Mouse (Mus musculus) heart, postnatal 25 days (tissue): ENCODE data around the gene Cyfip2. TPM values are rescaled to one million over a fixed set of nuclear protein-coding genes. Genes with fewer than 3 reads are reported as not detected.

Experiments used
- DNase-seq: peaks from one replicate; pipeline ENCODE4 v3.0.0; 2022; ENCODE audit warnings: low spot score
- intact Hi-C: fragments of 180-260 bp; cut with DNase I; formaldehyde crosslinking; loops from one replicate; pipeline ENCODE4 v1.15.1; 2025
- total RNA-seq, 2 experiments: library from RNA; stranded (reverse); gene quantifications; 2 replicates each; pipeline ENCODE4 v1.2.3; 2021

The Cyfip2 gene
- total RNA-seq, 2 experiments from 2014 or later: 54.1 to 55.3 TPM

DNA sequence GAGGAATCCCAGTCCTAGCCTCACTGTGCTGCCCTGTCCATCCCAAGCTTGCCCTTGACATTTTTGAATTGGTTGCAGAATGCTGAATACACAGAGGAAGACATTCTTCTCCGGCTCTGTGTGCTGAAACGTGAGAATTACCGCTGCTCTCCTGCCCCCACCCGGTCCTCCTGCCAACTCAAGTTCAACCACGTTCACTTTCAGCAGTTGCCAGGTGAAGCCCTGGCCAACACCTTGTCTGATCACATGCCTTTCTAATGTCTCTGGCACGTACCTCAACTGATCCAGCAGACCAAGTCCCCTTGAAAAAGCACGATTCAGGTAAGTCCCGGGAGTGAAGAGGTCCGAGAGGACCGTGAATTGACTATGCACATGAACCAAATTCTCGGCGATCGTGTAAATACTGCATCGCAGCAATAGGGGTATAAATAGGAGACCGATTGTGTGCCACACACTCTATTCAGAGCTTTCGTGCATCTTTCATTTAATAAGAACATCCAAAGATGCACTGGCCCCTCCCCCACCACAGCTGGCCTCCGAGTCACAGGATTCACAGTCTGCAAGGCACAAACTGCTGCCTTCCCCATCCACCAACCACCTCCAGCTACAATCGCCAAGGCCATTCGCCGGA, 3.4 kb downstream of the Cyfip2 start:
- DNase-seq: no peak
- intact Hi-C loops: no loop called here

DNA sequence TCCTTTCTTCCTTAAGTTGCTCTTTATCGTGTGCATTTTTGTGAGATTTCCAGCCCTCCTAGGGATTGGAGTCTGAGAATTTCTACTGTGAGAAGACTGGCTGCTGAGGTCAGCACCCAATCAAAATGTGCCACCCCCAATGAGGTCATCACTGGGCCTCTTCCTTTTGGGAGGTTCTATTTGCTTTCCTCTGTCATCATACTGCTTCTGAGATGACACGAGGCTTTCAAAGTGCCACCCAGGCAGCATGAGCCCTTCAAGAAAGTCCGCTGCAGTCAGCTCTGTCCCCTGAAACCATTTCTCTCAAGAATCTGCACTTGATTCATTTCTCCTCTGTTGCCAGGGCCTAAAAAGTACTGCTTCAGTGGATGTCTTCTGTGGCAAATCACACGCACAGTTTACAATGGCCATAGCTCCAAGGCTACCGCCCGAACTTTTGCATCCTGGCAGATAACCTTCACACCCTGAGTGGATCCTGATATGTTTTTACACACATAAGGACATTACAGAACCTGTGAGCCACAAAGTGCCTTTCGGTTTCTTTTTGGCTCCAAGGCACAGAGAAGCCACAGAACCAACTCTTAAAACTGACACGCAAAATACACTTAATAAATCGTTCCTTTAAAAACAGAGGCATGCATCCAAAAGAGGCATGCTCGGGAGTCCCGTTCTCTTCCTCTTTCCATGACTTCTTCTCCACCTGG, 4.2 kb downstream of the Cyfip2 start:
- intact Hi-C loops: no loop called here
- DNase-seq: no peak

DNA sequence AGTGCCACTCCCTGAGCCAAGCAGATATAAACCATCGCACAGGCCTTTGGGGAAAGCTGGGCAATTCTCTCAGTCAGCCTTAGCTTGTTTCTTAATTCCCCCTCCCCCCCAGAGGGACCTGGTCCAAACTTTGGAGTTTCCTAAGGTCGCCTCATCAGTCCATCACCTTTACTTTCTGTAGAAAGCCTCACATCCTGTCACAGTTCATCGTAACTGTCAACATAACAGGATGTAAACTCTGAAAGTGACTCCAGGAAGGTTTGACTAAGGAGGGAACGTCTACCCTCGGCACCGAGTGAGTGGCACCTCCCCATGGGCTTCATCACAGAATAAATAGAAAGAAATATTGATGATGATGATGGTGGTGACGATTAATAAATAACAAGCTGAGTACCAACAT, 4.9 kb downstream of the Cyfip2 start:
- intact Hi-C loops: no loop called here
- no peak for DNase-seq

DNA sequence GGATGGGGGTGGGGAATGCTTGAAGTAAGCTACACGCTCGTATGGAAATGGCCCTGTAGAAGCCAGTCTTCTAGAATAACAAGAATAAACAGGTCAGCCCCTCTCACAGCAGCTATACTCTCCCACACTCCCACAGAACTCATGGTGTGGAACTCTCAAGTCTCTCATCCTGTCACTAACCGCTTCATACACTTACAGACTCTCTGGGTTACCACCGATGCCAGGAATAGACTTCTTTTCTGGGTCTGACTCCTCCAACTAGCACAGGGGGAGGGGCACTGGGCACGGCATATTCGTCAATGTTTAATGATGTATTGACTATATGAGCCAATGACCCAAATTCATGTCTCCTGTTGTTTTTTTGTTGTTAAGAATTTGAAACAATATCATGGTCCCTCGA, 5.9 kb downstream of the Cyfip2 start:
- DNase-seq: no peak
- intact Hi-C loops: no loop called here

DNA sequence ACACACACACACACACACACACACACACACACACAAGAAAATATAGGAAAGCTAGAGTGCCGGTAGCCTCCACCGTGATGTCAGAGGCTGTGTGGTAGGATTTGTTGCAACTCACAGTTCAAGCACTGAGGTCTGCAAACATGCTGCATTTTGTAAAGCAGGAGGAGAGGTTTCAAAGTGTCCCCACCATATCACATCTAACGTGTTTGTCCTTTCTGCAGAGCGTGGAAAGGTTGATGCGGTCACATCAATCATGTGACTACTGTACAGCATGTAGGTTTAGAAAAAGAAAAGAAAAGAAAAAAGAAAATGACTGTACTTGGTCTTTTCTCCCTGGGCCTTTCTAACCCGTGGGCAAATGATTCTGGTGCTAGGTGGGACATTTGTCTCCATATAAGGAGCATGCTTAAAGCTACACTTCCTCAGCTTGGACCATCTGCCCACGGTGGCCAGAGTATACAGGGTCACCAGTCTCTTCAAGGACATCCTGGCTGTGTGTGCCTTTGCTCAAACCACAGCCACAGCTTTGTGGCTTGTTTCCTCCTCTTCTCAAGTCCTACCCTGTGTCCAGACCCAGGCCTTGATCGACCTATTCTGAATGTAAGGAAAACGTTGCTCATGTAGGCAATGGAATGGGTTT, 6.7 kb downstream of the Cyfip2 start:
- intact Hi-C loops: no loop called here
- DNase-seq: no peak

DNA sequence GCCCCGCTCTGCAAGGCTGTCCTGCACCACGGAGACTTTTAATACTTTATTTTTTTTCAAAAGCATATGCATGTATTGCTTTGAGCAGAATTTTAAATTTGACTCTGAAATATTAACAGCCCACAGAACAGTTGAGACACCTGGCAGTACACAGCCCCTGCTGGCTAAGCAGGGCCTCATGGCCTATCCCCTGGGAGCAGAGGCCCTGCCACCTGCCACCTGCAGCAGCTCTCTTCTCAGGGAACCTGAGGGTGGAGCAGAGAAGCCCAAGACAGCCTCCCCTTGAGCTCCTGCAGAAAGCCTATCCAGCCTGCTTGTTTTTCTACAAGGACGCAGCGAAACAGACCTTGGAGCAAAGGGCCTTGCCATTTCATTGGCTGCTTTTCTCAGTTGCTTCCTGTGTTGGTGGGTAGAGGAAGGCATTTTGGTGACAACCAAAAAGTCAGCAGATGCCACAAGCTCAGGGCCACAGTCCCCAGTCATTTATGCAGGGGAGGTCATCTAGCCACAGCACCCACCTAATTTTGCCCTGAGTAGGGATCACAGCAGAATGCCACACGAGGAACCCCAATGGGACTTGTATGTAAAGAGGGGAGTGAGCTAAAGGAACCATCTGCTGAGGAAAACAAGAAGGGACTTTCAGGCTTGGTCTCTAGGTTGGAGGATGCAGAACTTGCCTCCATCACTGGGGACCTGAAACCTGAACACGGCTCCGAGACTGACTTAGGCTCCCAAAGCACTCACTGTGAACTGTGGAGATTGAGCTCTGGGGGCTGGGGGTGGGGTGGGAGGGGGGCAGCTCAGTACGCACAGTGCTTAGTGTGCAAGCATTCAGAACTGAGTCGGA, 7.6 kb downstream of the Cyfip2 start:
- no peak for DNase-seq
- intact Hi-C loops: no loop called here

DNA sequence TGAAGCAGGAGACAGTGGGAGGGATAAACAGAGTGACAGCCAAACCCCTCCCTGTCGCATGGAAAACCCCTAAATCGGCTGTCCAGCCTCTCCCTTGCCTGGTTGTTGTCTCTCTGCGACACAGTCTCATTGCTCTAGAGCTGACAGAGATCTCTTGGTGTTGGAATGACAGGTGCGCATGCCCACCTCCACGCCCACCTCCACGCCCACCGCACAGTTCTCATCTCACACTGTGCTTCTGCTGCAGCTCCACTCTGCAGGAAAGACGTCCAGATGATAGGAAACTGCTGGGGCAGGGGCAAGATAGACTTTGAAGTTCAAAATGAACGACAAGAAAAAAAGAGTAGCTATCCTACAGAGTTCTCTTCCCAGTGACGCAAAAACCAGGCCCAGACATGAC, 8.6 kb downstream of the Cyfip2 start:
- no peak for DNase-seq
- intact Hi-C loops: no loop called here

DNA sequence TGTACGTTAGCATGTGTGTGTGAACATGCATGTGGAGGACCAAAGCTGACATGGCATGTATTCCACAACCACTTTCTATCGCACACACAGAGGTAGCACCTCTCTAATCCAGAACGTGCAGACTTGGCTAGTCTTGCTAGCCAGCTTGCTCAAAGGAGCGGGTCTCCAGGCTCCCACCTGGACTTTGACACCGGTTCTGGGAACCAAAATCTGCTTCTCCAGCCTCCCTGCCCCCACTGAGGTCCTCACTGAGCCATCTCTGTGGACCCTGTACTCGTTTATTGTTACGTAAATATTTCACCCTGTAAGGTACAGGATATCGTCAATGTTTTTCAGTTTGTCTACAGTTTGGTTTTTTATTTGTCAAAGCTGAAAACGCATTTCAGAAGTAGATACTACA, 10.2 kb downstream of the Cyfip2 start:
- DNase-seq: no peak
- intact Hi-C loops: no loop called here

DNA sequence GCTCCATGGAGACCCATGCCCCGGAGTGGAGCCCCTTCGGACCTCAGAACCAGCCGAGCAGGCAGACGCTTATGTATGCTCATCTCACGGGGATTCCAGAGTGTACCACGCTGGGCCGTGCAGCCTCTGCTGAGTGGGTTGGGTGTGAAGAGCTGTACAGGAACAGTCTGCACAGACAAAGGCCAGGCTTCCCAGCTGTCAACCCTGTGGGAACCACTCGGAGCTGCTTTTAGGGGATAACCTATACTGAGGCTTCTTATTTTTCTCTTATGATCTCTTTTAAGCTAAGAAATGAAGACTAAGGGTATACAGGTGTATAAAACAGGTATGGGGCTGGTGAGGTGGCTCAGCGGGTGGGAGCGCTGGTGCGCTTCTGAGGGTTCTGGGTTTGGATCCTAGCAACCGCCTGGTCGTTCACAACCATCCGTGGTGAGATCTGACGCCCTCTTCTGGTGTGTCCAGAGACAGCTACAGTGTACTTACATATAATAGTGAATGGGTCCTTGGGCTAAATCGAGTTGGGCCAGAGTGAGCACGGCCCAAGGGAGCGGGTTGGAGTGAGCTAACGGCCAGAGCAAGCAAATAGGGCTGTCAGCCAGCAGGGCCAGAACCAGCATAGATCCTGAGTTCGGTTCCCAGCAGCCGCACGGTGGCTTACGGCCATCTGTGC, 10.9 kb downstream of the Cyfip2 start:
- no peak for DNase-seq
- intact Hi-C loops: no loop called here

DNA sequence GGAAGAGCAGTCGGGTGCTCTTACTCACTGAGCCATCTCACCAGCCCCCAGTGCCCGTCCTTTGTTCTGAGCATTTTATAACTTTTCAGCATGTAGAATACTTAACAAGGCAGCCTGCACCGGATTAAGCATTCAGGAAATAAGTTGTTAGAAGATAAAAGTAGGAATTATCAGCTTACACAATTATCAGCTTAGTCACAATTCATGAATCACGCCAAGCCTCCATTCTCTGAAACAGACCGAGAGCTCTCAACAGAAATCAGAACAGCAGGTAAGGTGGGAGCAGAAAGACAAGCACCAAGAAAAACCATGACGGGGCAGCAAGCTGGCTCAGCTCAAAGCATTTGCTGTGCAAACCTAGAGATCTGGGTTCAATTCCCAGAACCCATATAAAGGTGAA, 12.8 kb downstream of the Cyfip2 start:
- DNase-seq: no peak
- intact Hi-C loops: no loop called here

DNA sequence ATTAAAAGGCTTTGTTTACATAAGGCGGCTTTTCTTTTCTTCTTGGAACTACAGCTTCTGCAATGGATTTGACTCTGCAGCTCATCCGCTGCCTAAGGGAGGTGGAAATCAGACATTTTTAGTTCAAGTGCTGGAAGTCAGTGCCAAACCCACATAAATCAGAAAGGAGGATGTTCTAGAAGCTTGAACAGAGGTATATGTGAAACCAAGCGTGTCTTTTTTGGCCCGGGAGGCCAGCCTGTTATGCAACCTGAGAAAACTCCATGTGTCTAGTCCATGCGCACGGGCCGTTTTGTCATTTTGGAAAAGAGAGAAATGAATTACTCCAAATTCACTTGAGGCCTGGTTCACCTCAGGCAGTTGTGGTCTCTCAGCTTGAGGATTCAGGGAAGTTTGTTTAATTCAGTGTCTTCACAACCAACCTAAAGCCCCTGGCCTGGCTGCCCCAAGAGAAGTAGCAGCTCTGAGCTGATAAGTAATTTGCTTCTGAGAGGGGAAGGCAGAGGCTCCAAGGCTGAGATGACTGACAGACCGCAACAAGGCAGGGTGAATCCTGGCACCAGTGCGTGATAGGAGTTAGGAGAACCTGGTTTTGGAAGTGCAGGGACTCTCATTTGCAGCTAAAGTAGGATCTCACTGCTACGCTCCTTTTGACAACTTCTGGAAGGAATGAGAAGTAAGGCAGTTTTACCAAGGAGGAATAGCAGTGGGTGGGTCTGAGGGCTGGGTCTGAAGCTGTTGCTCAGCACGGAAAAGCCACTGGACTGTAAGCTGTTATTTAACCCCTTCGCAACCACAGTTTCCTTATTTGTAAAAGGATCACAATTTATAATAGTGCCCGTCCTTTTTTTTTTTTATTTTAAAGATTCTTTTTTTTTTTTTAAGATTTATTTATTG, 13.5 kb downstream of the Cyfip2 start:
- intact Hi-C loops: no loop called here
- no peak for DNase-seq

DNA sequence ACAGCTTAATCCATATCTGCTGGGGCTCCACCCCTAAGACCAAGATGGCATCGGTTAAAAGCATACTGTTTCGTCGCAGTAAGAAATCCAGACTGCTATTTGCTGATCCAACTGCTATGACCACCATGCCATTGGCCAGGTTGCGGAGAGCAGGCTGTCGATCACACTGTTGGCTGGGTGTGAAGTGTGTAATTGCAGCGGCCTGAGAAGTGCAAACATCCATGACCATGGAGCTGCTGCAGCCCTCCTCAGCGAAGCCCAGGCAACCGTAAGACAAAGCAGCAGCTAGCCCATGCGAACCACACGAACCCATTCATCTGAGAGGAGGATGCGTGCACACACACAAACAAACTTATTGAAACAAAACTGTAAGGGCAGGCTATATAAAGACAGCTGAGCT, 18.3 kb downstream of the Cyfip2 start:
- no peak for DNase-seq
- intact Hi-C loops: no loop called here

DNA sequence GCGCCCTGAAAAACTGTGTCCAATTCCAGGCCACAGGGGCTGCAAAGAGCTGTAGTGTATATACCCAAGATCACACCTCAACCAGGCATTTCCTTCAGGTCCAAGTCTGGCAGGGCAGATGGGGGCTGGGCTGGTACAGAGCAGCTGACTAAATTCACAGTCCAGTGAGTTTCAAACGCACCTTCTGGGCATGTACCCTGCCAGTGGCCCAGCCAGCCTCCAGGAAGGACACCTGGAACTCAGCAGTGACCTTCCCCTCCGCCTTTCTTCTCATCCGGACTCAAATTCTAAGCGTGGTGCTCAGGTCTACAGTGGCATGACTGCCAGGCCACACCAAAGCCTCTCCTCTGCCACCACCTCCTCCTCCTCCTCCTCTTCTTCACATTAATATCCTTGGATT, 19.2 kb downstream of the Cyfip2 start:
- intact Hi-C loops: no loop called here
- no peak for DNase-seq

DNA sequence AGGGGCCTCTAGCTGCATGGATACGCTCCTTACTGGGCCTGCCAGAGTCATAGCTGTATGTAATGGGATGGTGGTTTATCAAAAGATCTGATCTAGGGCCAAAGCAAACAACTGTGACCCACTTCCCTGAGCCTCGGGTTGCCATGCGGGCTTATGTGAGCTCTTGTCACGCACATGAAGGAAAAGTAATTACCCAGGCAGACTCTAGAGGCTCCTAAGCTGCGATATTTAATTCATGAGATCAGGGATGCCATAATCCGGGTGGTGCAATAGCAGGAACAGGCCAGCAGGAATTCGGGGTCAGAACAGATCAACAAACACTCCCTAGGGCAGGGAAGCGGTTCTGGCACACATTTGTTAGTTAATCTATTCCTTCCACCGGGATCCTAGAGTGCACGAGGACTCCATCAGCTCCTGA, 21.7 kb downstream of the Cyfip2 start:
- DNase-seq: no peak
- intact Hi-C loops: no loop called here

DNA sequence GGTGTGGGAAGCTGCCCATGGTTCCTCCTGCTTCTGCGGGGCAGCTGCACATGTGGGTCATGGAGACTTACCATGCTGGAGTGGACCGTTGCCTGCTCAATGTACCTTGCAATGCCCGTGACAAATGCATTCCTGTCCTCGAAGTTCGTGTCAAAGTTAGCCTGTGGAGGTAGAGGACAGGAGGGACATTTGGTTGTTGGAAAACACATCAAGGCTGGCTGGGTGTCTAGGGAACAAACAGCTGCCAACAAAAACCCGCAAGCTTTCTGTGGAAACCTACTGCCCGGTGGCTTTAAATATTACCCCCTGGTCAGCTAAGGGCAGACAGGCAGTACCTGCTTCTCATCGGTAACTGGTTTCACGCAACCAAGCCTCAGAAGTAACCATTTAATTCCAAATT, 23.1 kb downstream of the Cyfip2 start:
- DNase-seq: no peak
- intact Hi-C loops: no loop called here

DNA sequence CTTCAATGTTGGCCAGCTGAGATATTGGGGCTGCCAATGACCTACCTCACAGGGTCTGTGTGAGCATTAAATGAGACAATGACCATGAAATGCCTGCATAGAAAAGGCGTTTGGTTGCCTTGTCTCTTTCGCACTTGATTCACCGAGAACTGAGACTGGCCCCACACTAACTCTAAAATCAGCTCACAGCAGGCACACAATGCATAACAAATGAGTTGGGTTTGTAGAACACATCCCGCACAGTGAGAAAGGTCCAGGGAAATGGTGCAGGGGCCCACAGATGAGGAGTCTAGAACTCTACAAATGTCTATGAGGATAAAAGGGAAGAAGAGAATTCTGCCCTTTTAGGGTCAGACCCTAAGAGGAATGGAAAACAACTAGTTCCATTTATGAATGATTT, 23.6 kb downstream of the Cyfip2 start:
- no peak for DNase-seq
- intact Hi-C loops: no loop called here

DNA sequence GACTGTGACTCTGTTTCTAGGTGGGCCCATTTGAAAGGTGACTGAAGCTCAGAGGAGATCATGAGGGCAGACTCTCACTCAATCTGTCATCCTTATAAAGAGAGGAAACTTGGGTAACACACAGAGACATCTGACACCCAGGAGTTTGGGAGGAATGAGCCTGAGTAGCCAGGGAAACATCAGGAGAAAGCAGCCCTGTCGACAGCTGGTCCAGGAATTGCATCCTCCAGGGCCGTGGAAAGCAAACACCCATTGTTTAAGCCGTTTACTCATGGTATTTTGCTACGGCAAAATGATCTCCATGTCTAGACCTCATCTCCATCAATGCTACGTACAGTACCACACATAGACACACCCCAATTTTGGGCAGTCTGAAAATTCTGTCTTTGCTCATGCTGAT, 24.6 kb downstream of the Cyfip2 start:
- intact Hi-C loops: no loop called here
- no peak for DNase-seq

DNA sequence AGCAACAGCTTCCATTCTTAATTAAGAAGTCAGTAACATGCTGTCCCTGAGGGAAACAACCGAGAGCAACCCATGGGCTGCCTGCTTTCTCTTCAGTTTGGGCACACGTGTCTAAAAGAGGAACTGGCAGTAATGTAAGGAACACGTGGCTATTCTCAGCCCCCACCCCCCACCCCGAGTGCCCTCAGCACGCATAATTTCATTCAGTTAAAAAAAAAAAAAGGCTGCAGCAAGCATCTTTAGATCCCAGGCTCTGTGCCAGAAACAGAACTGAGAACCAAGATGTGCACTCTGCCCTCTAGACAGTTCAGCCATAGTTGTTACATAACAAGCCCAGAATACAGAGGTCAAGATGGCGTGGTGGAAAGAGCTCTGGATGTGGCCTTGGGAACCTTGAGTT, 25.9 kb downstream of the Cyfip2 start:
- no peak for DNase-seq
- intact Hi-C loops: no loop called here

DNA sequence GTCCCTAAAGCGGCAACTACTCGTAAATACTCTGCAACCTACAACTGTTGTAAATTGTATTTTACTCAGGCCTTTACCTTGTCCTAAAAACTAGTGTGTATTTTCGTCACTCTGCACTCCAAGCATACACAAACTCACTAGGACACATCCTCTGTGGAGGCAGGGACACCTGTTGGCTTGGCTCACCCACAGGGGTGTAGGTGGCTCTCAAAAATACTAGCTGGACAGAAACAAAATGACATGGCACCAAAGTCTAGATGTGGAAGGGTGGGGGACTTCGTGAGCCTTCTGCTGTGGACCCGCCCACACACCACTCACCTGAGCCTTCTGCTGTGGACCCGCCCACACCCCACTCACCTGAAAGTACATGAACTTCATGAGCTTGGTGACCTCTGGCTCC, 28.9 kb downstream of the Cyfip2 start:
- intact Hi-C loops: no loop called here
- no peak for DNase-seq
